17 mouse cellular contexts compared by ENCODE assay signal in the genomic region with DNA sequence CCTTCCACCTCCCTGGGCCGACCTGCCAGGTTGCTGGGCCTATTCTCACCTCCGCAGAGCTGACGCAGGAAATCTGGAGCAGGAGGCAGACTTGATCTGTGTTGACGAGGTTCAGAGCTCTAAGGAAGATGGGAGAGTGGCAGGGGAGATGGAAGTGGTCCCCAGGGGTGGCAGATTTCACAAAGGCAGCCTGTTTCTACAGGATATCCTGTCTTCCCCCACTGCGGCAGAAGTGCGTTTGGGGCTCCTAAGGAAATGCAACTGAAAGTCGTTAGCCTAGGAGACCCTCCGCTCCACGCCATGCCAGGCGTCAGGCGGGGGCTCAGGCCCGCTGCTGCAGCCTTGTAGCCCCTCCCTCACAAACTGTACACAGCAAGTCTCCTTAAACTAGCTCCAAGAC. TPM values are rescaled to one million over a fixed set of nuclear protein-coding genes. Genes with fewer than 3 reads are reported as not detected.
DNase-seq lines count a peak whose midpoint lies in the region; ATAC-seq and TF ChIP-seq lines count a peak whose summit lies in the region.
"Had no signal": no experiment of that assay in that cellular context is flagged by ENCODE, and none has a peak within 500 bp of the region (broad histone marks: within the 10 kb centered on the region; RNA-seq: fewer than 3 reads in every experiment).

No protein-coding gene starts in this region.

- H3K4me2 ChIP-seq in heart, embryonic 15.5 days, result 0 out of 2 replicates have a peak overlapping the region, but pooled peaks have one; percentile 8
- peak overlapping the region; percentile 3; the same call in 1 of the 2 replicates for H3K4me2 ChIP-seq in limb, embryonic 12.5 days
- H3K4me2 ChIP-seq: embryonic facial prominence, embryonic 12.5 days; forebrain, embryonic 12.5 days had no signal

- no peak for DNase-seq in heart, postnatal 14 days
- DNase-seq in thymus, adult 2 months, result peak; percentile 55
- DNase-seq in adrenal gland, postnatal 25 days, result no peak
- DNase-seq in left cerebral cortex, postnatal 14 days (ENCODE audit: low spot score in 2 of 2), result no peak
- DNase-seq in frontal cortex, postnatal 10 days (ENCODE audit: low spot score in 2 of 2), result no peak
- DNase-seq: B cell, adult 2 months; cerebellum, adult 9-11 months; heart, postnatal 4 days; kidney, postnatal 4 days; lung, adult 18-20 months had no signal

- peaks cover 22% of the 10 kb centered on the region for H3K4me1 ChIP-seq in heart, embryonic 15.5 days (replicated peaks)
- peaks cover 2% of the 10 kb centered on the region for H3K4me1 ChIP-seq in ES-Bruce4 (ENCODE audit: control insufficient read depth, insufficient read depth, low read length)
- H3K4me1 ChIP-seq in limb, embryonic 12.5 days (replicated peaks), result peaks cover 47% of the 10 kb centered on the region
- peaks cover 23% of the 10 kb centered on the region for H3K4me1 ChIP-seq in thymus, adult 2 months (replicated peaks; ENCODE audit: control insufficient read depth, insufficient read depth, low read length)

- no peak overlapping the region for H3K27ac ChIP-seq in heart, embryonic 15.5 days
- peak overlapping the region; percentile 5; the same call in 1 of the 2 replicates for H3K27ac ChIP-seq in ES-Bruce4 (ENCODE audit: insufficient read depth, low read length)
- peak overlapping the region; percentile 51; the same call in 1 of the 2 replicates for H3K27ac ChIP-seq in limb, embryonic 12.5 days
- no peak overlapping the region for H3K27ac ChIP-seq in thymus, adult 2 months (ENCODE audit: control insufficient read depth, insufficient read depth, low read length)
- H3K27ac ChIP-seq: embryonic facial prominence, embryonic 12.5 days; forebrain, embryonic 12.5 days; left cerebral cortex, adult 2 months had no signal

- no peak for TF ChIP-seq EP300 in ES-Bruce4 (IDR thresholded peaks at IDR 0.05; ENCODE audit: insufficient read depth, low read depth, low read length)

- no peak for ATAC-seq in heart, embryonic 15.5 days (replicated peaks; ENCODE audit: insufficient number of reproducible peaks, insufficient read depth, low FRiP score, low read depth)
- no peak for ATAC-seq in limb, embryonic 12.5 days (ENCODE audit: insufficient number of reproducible peaks, insufficient read depth, low FRiP score, low TSS enrichment, low read depth)
- ATAC-seq: intestine, embryonic 16.5 days had no signal

- H3K4me3 ChIP-seq in heart, embryonic 15.5 days, result no peak overlapping the region
- H3K4me3 ChIP-seq in ES-Bruce4 (ENCODE audit: low read depth, low read length), result peak overlapping the region; percentile 40
- no peak overlapping the region for H3K4me3 ChIP-seq in limb, embryonic 12.5 days (replicated peaks)
- H3K4me3 ChIP-seq in thymus, adult 2 months (ENCODE audit: control insufficient read depth, insufficient read depth, low read length), result peak overlapping the region; percentile 8; the same call in 1 of the 2 replicates
- H3K4me3 ChIP-seq: embryonic facial prominence, embryonic 12.5 days; forebrain, embryonic 12.5 days; left cerebral cortex, adult 2 months had no signal

- H3K9ac ChIP-seq in heart, embryonic 15.5 days, result no peak overlapping the region
- H3K9ac ChIP-seq in ES-Bruce4 (ENCODE audit: low read depth, poor library complexity, severe bottlenecking), result peak overlapping the region; percentile 55
- peak overlapping the region; percentile 32; the same call in 1 of the 2 replicates for H3K9ac ChIP-seq in limb, embryonic 12.5 days (replicated peaks)
- H3K9ac ChIP-seq: embryonic facial prominence, embryonic 12.5 days; forebrain, embryonic 12.5 days had no signal

- TF ChIP-seq CTCF in ES-Bruce4 (IDR thresholded peaks at IDR 0.05; ENCODE audit: low read depth, low read length), result no peak
- TF ChIP-seq CTCF in thymus, adult 2 months (IDR thresholded peaks at IDR 0.05; ENCODE audit: borderline replicate concordance, control insufficient read depth, extremely low read depth, insufficient read depth, low read length, poor library complexity), result no peak

- intact Hi-C loops in heart, postnatal 14 days (cut with DNase I), result no loop called here
- intact Hi-C loops in left cerebral cortex, postnatal 14 days (cut with DNase I), result no loop called here

- no peaks in the 10 kb centered on the region for H3K9me3 ChIP-seq in heart, embryonic 15.5 days (replicated peaks)
- no peaks in the 10 kb centered on the region for H3K9me3 ChIP-seq in ES-Bruce4 (replicated peaks; ENCODE audit: control insufficient read depth, insufficient read depth, low read length, poor library complexity, severe bottlenecking)
- no peaks in the 10 kb centered on the region for H3K9me3 ChIP-seq in limb, embryonic 12.5 days
- H3K9me3 ChIP-seq: embryonic facial prominence, embryonic 12.5 days had no signal

- TF ChIP-seq POLR2A in ES-Bruce4 (IDR thresholded peaks at IDR 0.05; ENCODE audit: insufficient read depth, low read length), result no peak
- TF ChIP-seq POLR2A in thymus, adult 2 months (IDR thresholded peaks at IDR 0.05; ENCODE audit: control insufficient read depth, extremely low read depth, insufficient read depth, low read length, poor library complexity), result no peak

- no peaks in the 10 kb centered on the region for H3K36me3 ChIP-seq in heart, embryonic 15.5 days
- no peaks in the 10 kb centered on the region for H3K36me3 ChIP-seq in ES-Bruce4 (ENCODE audit: control insufficient read depth, insufficient read depth, low read length, poor library complexity, severe bottlenecking)
- peaks cover 14% of the 10 kb centered on the region for H3K36me3 ChIP-seq in limb, embryonic 12.5 days
- H3K36me3 ChIP-seq in thymus, adult 2 months (ENCODE audit: control insufficient read depth, insufficient read depth, low read length), result no peaks in the 10 kb centered on the region
- H3K36me3 ChIP-seq: embryonic facial prominence, embryonic 12.5 days had no signal

- H3K27me3 ChIP-seq in heart, embryonic 15.5 days, result no peaks in the 10 kb centered on the region
- H3K27me3 ChIP-seq in ES-Bruce4 (ENCODE audit: control insufficient read depth, insufficient read depth, low read length, poor library complexity, severe bottlenecking), result no peaks in the 10 kb centered on the region
- no peaks in the 10 kb centered on the region for H3K27me3 ChIP-seq in limb, embryonic 12.5 days
- no peaks in the 10 kb centered on the region for H3K27me3 ChIP-seq in thymus, adult 2 months (ENCODE audit: control insufficient read depth, insufficient read depth, low read length)
- H3K27me3 ChIP-seq: embryonic facial prominence, embryonic 12.5 days had no signal

- WGBS in heart, embryonic 15.5 days, result 66% methylated on average over 12 of the region's 12 CpGs
- WGBS in limb, embryonic 12.5 days, result 49% methylated on average over 12 of the region's 12 CpGs
- 14% methylated on average over 12 of the region's 12 CpGs for WGBS in thymus, adult 2 months

RNA-seq across cellular contexts. Expression of gene Tiam1, which starts 5.4 kb away (rescaled TPM):
- 7.6 and 8.1 TPM in 2 replicates for polyA plus RNA-seq in heart, embryonic 15.5 days (2015; fragmentation: Nextera tagmentation; extraction: Ambion mirVana)
- 1 to 10 TPM; 6.1 to 7.6 TPM for total RNA-seq in heart, postnatal 14 days (2021)
- 22.4 and 24.4 TPM in 2 replicates for polyA plus RNA-seq in ES-Bruce4 (2011; ENCODE audit: insufficient read depth, insufficient read length, low read depth, missing spikeins)
- 49.5 and 59.7 TPM in 2 replicates for polyA plus RNA-seq in limb, embryonic 12.5 days (2016; fragmentation: Nextera tagmentation; extraction: Ambion mirVana)
- polyA plus RNA-seq in thymus, adult 2 months (2012; rRNA removed), result 14.1 and 17.8 TPM in 2 replicates
- total RNA-seq in adrenal gland, postnatal 25 days (2021), result 80.4 and 89.0 TPM in 2 replicates
- total RNA-seq in left cerebral cortex, postnatal 14 days (2021), result 100 to 1,000 TPM in 1 of 2 experiments, 10 to 100 TPM in 1; 88.5 to 101 TPM

Comparison
In these comparisons a context has a peak if more than half of its experiments do, and no peak if none do; other contexts are left out.
1. H3K27ac ChIP-seq: peak in ES-Bruce4 (single experiment) and limb, embryonic 12.5 days (single experiment); none in heart, embryonic 15.5 days (single experiment) and thymus, adult 2 months (single experiment).
2. H3K4me3 ChIP-seq: peak in ES-Bruce4 (single experiment) and thymus, adult 2 months (single experiment); none in heart, embryonic 15.5 days (single experiment) and limb, embryonic 12.5 days (single experiment).